Mouse (Mus musculus) CH12F3 (cell line): ENCODE measurements around the gene Atf7.

Source experiments
- in situ Hi-C: fragments of 300-500 bp; cut with MboI; formaldehyde crosslinking; loops from 2 replicates; pipeline ENCODE4 v1.14.3; 2020; ENCODE audit warnings: low sequenced_read_pairs

The Atf7 gene

GRCm38 (mm10) chr15:102516728-102517404 is 108.4 kb downstream of the Atf7 start, which contains the start of gene Map3k12:
Gene Map3k12 (minus strand): TSS chr15:102517064.
- in situ Hi-C loops = no loop called here

DNA sequence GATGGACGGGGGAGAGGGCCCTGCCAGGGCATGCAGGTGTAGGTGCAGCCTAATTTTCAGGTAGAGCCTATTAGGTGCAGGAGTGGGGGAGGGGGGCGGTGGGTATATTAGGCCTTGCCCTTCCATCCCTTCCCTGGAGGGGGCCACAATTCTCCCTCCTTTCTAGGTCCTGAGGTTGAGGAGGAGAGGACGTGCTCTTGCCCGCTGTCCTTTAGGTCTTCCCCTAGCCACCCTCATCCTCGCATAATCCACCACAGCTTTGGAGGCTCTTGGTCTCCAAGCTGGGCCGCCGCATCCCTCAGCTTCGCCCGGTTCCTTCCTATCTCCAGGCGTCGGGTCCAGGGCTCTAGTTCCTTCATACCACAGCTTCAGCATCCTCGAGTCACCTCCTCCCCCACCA is 109.0 kb downstream of the Atf7 start:
- in situ Hi-C loops = no loop called here

- in situ Hi-C loops = no loop called here
Observed at GRCm38 (mm10) chr15:102515791-102516190, 109.5 kb downstream of the Atf7 start.

DNA sequence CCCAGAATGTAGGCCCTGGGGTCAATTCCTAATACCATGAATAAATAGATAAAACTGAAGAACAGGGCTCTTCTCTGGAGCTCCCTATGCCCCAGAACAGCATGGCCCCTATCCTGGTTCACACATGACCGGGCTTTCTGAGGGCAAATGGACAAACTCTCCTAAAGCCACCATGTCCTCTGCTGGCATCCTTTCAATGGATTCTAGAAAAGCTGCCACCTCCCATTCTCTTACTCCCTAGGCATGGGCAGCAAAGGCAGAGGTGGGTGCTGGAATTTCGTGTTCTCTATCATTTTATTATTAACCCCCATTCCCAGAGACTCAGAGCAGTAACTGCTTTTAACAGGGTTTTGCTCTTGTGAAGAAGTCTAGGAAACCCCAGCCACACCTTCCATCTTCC is 110.0 kb downstream of the Atf7 start:
- in situ Hi-C loops = no loop called here

DNA sequence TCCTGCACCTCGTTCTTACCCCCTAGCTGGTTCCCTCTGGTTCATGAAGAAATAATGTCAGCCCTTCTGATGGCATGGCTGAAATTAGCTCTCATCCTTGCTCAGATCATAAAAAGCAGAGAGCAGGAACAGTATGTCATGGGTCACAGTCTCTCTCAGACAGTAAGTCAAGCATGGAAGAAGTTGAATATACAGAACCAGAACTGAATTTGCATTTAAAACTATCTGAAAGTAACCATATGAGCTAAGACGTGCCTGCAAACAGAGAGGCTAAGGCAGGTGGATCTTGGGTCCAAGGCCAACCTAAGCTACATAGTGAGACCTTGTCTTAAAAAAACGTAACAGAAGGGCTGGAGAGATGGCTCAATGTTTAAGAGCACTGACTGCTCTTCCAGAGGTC is 112.3 kb downstream of the Atf7 start:
- in situ Hi-C loops = no loop called here

DNA sequence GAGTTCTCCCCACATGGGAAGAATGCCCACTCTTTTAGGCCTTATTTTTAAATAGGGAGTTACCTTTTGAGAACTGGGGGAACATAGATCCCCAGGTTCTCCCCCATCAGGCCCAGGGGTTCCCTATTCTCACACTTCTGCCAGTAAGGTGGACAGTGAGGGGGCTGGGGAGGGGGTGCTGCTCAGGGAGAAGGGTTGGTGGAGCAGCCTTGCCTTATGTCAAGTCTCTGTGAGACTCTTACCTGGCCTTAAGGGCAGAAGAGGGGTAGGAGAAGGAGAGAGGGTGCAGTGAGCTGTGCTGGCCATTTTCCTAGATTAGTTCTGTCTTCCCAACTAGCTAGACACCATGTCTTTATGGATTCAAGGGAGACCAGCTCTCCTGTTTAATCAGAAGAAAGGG is 112.8 kb downstream of the Atf7 start:
- in situ Hi-C loops = no loop called here

DNA sequence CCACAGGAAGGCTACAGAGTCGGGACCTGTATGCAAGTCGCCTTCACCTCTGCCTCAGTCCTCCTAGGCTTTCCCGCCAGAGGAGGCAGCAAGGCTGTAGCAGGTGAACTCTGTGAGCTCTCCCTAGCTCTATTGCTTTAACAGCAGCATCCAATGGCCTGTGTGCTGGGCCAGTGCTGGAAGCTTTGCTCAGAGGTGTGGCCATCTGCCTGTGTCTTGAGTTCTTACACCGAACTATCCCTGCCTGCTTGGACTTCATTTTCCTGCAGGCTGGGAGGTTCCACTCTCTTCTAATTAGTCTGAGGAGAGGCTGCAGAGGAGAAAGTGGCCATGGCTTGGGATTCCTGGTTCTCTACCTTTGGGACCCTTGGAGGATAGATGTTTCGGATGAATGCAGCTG is 113.3 kb downstream of the Atf7 start:
- in situ Hi-C loops = no loop called here

DNA sequence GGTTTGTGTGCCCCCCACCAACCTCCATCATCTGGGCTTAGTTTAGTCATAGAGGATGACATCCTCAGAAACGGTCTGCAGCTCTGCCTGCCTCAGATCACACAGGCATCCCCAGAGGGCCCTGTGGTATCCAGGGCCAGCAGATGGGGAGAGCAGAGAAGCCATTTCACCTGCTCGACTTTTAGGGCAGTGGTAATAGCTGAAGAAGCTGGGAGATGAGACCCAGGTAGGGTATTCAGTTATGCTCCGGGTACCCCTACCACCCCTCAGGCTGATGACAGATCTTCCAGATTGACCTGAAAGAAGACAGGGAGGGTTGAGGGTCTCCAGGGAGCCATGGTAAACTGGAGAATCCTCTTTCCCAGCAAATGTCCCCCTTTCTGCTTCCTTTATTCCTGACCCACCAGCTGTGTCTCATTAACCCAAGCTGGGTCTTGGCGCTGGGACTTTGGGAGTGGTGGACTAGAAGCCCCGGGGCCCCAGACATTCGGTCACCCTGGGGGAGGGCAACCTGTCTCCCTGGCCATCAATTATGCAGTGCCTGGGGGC is 113.9 kb downstream of the Atf7 start:
- in situ Hi-C loops = no loop called here

- in situ Hi-C loops = no loop called here
Observed at GRCm38 (mm10) chr15:102510590-102511284, 114.5 kb downstream of the Atf7 start.

- in situ Hi-C loops = no loop called here
Observed at GRCm38 (mm10) chr15:102510110-102510509, 115.2 kb downstream of the Atf7 start.

GRCm38 (mm10) chr15:102508336-102508735 is 116.9 kb downstream of the Atf7 start:
- in situ Hi-C loops = no loop called here

DNA sequence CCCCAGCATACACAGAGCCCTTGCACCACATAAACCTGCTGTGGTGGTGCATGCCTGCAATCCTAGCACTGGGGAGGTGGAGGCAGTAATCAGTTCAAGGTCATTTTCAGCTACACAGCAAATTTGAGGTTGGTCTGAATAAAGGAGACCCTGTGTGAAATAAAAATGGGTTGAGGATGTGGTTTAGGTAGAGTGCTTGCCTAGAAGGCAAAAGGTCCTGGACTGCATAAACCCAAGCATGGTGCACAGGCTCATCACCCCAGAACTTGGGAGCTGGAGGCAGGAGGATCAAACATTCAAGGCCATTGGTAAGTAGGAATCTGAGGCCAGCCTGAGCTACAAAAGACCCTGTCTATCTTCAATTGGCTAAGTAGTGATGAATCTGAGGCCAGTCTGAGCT is 117.7 kb downstream of the Atf7 start:
- in situ Hi-C loops = no loop called here

GRCm38 (mm10) chr15:102506864-102507263 is 118.4 kb downstream of the Atf7 start:
- in situ Hi-C loops = no loop called here

- in situ Hi-C loops = no loop called here
Observed at GRCm38 (mm10) chr15:102506464-102506830, 118.8 kb downstream of the Atf7 start.

- in situ Hi-C loops = no loop called here
Observed at GRCm38 (mm10) chr15:102505770-102506463, 119.3 kb downstream of the Atf7 start.

DNA sequence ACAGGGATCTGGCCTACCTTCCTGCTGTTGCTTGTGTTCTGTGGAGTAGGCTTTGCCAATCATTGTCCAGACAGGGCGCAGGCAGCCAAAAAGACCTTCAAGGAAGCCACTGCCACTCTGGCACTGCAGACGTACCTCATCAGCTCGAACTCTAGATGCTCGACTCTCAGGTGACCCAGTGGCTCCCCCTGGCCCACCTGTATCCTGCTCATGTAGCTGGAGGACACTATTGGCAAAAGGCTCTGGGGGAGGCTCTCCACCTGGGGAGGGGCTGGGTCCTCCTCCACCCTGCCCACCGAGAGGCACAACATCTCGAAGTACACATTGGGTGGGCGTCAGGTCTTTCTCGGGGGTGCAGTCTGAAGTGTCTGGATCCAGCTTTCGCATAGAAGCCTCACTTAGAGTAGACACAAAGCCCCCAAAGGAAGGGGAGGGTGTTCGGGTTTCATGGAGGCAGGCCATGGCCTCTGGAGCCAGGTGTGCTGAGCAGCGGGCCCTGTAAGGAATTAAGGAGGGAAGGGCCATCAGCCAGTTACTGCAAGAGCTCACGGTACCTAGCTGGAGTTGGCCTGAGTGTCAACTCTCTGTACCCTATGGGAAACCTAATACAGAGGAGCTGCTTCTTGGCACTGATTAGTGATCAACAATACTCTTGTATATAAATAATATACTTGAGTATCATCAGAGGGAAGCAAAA is 120.0 kb downstream of the Atf7 start:
- in situ Hi-C loops = no loop called here

DNA sequence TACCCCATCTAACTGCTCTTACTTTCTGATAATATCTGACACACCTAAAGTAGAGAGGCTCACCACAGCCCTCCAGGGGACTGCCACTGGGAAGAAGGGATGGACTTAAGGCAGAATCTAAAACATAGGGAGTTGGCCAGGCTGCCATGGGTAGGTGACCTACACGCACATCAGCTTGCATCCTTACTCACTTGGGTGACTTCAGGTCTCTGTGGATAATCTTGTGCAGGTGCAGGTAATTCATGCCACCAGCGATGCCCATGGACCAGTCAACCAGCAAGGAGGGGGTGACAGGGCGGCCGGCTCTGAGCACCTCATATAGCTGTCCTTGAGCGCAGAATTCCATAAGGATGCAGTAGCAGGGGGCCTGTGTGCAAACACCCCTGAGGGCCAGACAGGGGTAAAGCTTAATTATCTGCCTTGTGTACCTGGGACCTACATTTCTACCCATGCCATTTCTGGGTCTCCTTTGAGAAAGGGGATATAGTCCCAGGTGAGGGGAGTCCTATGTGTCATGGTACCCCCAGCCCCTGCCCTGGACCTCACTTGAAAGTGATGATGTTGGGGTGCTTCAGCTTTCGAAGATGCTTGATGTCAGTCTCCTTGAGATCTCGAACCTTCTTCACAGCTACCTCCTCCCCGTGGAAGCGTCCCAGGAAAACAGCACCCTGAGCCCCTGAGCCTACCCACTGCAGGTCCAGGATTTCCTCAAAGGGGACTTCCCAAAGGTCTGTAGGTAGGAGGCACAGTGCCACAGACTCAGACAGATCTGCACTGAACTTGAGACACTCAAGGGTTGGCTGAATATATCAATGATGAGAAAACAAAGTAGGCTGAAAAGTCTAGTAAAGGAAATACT is 121.1 kb downstream of the Atf7 start:
- in situ Hi-C loops = no loop called here

GRCm38 (mm10) chr15:102503447-102503846 is 121.8 kb downstream of the Atf7 start, which contains the start of gene Gm10337:
Gene Gm10337 (plus strand): TSS chr15:102503722.
- in situ Hi-C loops = no loop called here

GRCm38 (mm10) chr15:102502254-102502840 is 122.9 kb downstream of the Atf7 start:
- in situ Hi-C loops = no loop called here
